Mouse (Mus musculus) lung, adult 2 months (tissue): ENCODE measurements around the gene Epha1.
A peak's percentile ranks its signal among the peaks of the same experiment; 100 is the strongest.

Experiments
- CTCF ChIP-seq: fragments of 200-500 bp; IDR thresholded peaks from 2 replicates; pipeline ENCODE4 v1.5.1; 2011; ENCODE audit warnings: mild to moderate bottlenecking, low read length, control low read depth; ENCODE audit not compliant: insufficient read depth
- POLR2A ChIP-seq: fragments of 200-500 bp; IDR thresholded peaks from 2 replicates; pipeline ENCODE4 v1.6.1; 2011; ENCODE audit warnings: low read depth, mild to moderate bottlenecking, control low read depth, low read length, borderline replicate concordance; ENCODE audit errors: extremely low read depth

GRCm38 (mm10) chr6:42325268-42325609 is 47.8 kb downstream of the Epha1 start:
- TF ChIP-seq POLR2A (no peak), CTCF (peak; percentile 82)
